Mouse (Mus musculus) gastrocnemius, adult 18-20 months (tissue): Measurements from ENCODE around the gene Brpf3. TPM values are rescaled to one million over a fixed set of nuclear protein-coding genes. Genes with fewer than 3 reads are reported as not detected.
"Not testable (repeated sequence)": the region's sequence is repeated elsewhere in the genome, so short reads cannot be mapped to it uniquely, and the experiment has no call there.

Source experiments
- DNase-seq: peaks from one replicate; pipeline ENCODE4 v3.0.0; 2021; ENCODE audit warnings: low spot score
- long read RNA-seq, 2 experiments: library from polyadenylated mRNA; stranded (forward); transcript quantifications; one replicate each; pipeline ENCODE4 v2.0.0; 2021
- total RNA-seq, 2 experiments: library from RNA; stranded (reverse); gene quantifications; 2 replicates each; pipeline ENCODE4 v1.2.3; 2021

The Brpf3 gene
- 10 to 100 TPM; 15.2 to 15.6 TPM for total RNA-seq
- long read RNA-seq, experiment 1, full-length matches to known transcripts, result 1 of 3 reads
- long read RNA-seq, experiment 1, partial matches to known transcripts, result 0 of 3 reads
- long read RNA-seq, experiment 1, other reads (novel, unspliced or antisense), result 2 of 3 reads
- long read RNA-seq, experiment 2, full-length matches to known transcripts, result 2 of 6 reads
- long read RNA-seq, experiment 2, partial matches to known transcripts, result 2 of 6 reads
- long read RNA-seq, experiment 2, other reads (novel, unspliced or antisense), result 2 of 6 reads

GRCm38 (mm10) chr17:28800671-28801412 lies at the start of gene Brpf3:
TSS of gene Brpf3 (plus strand) at chr17:28801090.
- DNase-seq, result peak; percentile 82

GRCm38 (mm10) chr17:28756447-28756846 lies 44.4 kb upstream of the Brpf3 start:
- no peak for DNase-seq

- no peak for DNase-seq
These were observed 43.4 kb upstream of the Brpf3 start for GRCm38 (mm10) chr17:28757470-28757869.

- no peak for DNase-seq
These were observed 40.1 kb upstream of the Brpf3 start for GRCm38 (mm10) chr17:28760736-28761312.

- DNase-seq, result peak; percentile 83
These were observed 39.0 kb upstream of the Brpf3 start for GRCm38 (mm10) chr17:28761871-28762270.

GRCm38 (mm10) chr17:28766203-28766602 lies 34.7 kb upstream of the Brpf3 start:
- DNase-seq, result no peak

- DNase-seq, result no peak
These were observed 33.9 kb upstream of the Brpf3 start for GRCm38 (mm10) chr17:28766781-28767515.

- no peak for DNase-seq
These were observed 31.6 kb upstream of the Brpf3 start, which contains the start of gene Mapk13 for GRCm38 (mm10) chr17:28769121-28769874. TSS of gene Mapk13 (plus strand) at chr17:28769297.

GRCm38 (mm10) chr17:28769875-28770421 lies 30.9 kb upstream of the Brpf3 start:
- no peak for DNase-seq

- DNase-seq, result no peak
These were observed 29.6 kb upstream of the Brpf3 start for GRCm38 (mm10) chr17:28771289-28771688.

- DNase-seq, result not testable (repeated sequence)
These were observed 26.6 kb upstream of the Brpf3 start for GRCm38 (mm10) chr17:28774303-28774702.

GRCm38 (mm10) chr17:28775161-28775560 lies 25.7 kb upstream of the Brpf3 start:
- DNase-seq, result no peak

- DNase-seq, result no peak
These were observed 24.1 kb upstream of the Brpf3 start for GRCm38 (mm10) chr17:28776817-28777216.

GRCm38 (mm10) chr17:28777231-28778005 lies 23.5 kb upstream of the Brpf3 start:
- peak; percentile 81 for DNase-seq

GRCm38 (mm10) chr17:28779735-28780134 lies 21.2 kb upstream of the Brpf3 start:
- no peak for DNase-seq

- no peak for DNase-seq
These were observed 20.1 kb upstream of the Brpf3 start for GRCm38 (mm10) chr17:28780836-28781235.

- no peak for DNase-seq
These were observed 19.4 kb upstream of the Brpf3 start for GRCm38 (mm10) chr17:28781290-28782045.

GRCm38 (mm10) chr17:28785036-28785435 lies 15.9 kb upstream of the Brpf3 start:
- no peak for DNase-seq

- no peak for DNase-seq
These were observed 13.4 kb upstream of the Brpf3 start for GRCm38 (mm10) chr17:28787507-28787906.
